Mouse (Mus musculus) heart, postnatal 0 days (tissue): ENCODE data around the gene Sema6d.

Source experiments
- CTCF ChIP-seq: IDR thresholded peaks from 2 replicates; pipeline ENCODE4 v1.5.1; 2016; ENCODE audit warnings: antibody characterized with exemption, control low read depth, low read depth
- EP300 ChIP-seq: IDR thresholded peaks from 2 replicates; pipeline ENCODE4 v1.6.1; 2016; ENCODE audit warnings: antibody characterized with exemption, low read depth

DNA sequence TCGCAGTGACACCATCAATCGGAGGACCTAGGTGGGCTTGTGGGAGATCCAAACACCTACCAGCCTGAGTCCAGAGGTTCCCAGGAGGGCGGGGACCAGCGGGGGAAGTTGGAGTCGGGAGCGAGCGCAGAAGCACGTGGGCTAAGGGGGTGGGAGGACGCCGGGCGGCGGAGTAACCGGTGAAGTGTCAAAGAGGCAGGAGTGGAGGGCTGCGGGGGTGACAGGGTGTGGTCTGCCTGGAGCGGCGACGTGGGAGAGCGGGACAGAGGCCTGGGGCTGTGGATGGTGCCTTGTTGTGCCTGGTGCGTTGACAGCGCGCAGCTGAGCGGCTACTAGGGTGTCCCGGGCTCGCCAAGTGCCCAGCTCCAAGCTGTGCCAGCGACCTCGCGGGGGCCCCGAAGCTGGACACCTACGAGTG is at the start of gene Sema6d:
- TF ChIP-seq CTCF = no peak
- no peak for TF ChIP-seq EP300
